Mouse (Mus musculus): ENCODE measurements around the gene Psmd3.

- TF ChIP-seq EP300 (IDR thresholded peaks at IDR 0.05) (no peak), CTCF (IDR thresholded peaks at IDR 0.05) (no peak)
These were observed 11.4 kb downstream of the Psmd3 start for GRCm38 (mm10) chr11:98693746-98694145.

Data from lung, postnatal 0 days (tissue).